Mouse (Mus musculus): ENCODE measurements at regions not wholly inside any gene's neighbourhood (a gene's known extent, or its start where the extent isn't known, plus 50 kb on each side); places are given as distances from the start of the nearest gene placed in this dataset.

GRCm38 (mm10) chr9:41218702-41219101 lies 57.2 kb upstream of the Ubash3b start:
- TF ChIP-seq CTCF (IDR thresholded peaks at IDR 0.05; ENCODE audit: borderline replicate concordance, control insufficient read depth, extremely low read depth, insufficient read depth, low read length, poor library complexity) (no peak), POLR2A (IDR thresholded peaks at IDR 0.05; ENCODE audit: control insufficient read depth, extremely low read depth, insufficient read depth, low read length, poor library complexity) (no peak)
